Mouse (Mus musculus) liver, postnatal 0 days (tissue): ENCODE data around the gene Ndufa12.
A peak's percentile ranks its signal among the peaks of the same experiment; 100 is the strongest.

ENCODE experiments used
- CTCF ChIP-seq: sonication (generic); IDR thresholded peaks from 2 replicates; pipeline ENCODE4 v1.5.1; 2016; ENCODE audit warnings: antibody characterized with exemption, low read depth
- EP300 ChIP-seq: IDR thresholded peaks from 2 replicates; pipeline ENCODE4 v1.6.1; 2016; ENCODE audit warnings: antibody characterized with exemption, low read depth, mild to moderate bottlenecking

- peak; percentile 71 for TF ChIP-seq CTCF
- TF ChIP-seq EP300: no peak
These were observed at the start of gene Ndufa12 for GRCm38 (mm10) chr10:94198482-94199405.
